Mouse (Mus musculus) G1E-ER4 (cell line): ENCODE results near the gene Dmtf1. TPM values are rescaled to one million over a fixed set of nuclear protein-coding genes. Genes with fewer than 3 reads are reported as not detected.

Experiments
- GATA1 ChIP-seq: IDR thresholded peaks from one replicate; pipeline ENCODE4 v1.8.0; 2012; ENCODE audit warnings: low read length, inconsistent platforms
- polyA plus RNA-seq: library from polyadenylated mRNA; stranded (reverse); fragments of >175 nt; gene quantifications from 2 replicates; pipeline ENCODE4 v1.2.3, GENCODE M21; 2012

The Dmtf1 gene
- 1.0 and 1.2 TPM in 2 replicates for polyA plus RNA-seq

- no peak for TF ChIP-seq GATA1
These were observed at the start of gene Dmtf1 for GRCm38 (mm10) chr5:9161456-9162041. Gene Dmtf1, minus strand, starts transcription at chr5:9161776.

- TF ChIP-seq GATA1, result no peak
These were observed 24.9 kb upstream of the Dmtf1 start for GRCm38 (mm10) chr5:9186467-9186866.

- TF ChIP-seq GATA1, result no peak
These were observed 11.7 kb upstream of the Dmtf1 start for GRCm38 (mm10) chr5:9173295-9173694.

- no peak for TF ChIP-seq GATA1
These were observed 4.8 kb upstream of the Dmtf1 start for GRCm38 (mm10) chr5:9166366-9166765.

GRCm38 (mm10) chr5:9163411-9163810, 1.8 kb upstream of the Dmtf1 start:
- TF ChIP-seq GATA1, result no peak

- TF ChIP-seq GATA1, result no peak
These were observed 512 bp upstream of the Dmtf1 start for GRCm38 (mm10) chr5:9162088-9162487.

GRCm38 (mm10) chr5:9160831-9161455, 633 bp downstream of the Dmtf1 start:
- no peak for TF ChIP-seq GATA1

GRCm38 (mm10) chr5:9157336-9157735, 4.2 kb downstream of the Dmtf1 start:
- TF ChIP-seq GATA1, result no peak

GRCm38 (mm10) chr5:9156746-9157145, 4.8 kb downstream of the Dmtf1 start:
- TF ChIP-seq GATA1, result no peak

GRCm38 (mm10) chr5:9149273-9149850, 12.2 kb downstream of the Dmtf1 start:
- no peak for TF ChIP-seq GATA1

GRCm38 (mm10) chr5:9142376-9142775, 19.2 kb downstream of the Dmtf1 start:
- no peak for TF ChIP-seq GATA1

- TF ChIP-seq GATA1, result no peak
These were observed 20.9 kb downstream of the Dmtf1 start for GRCm38 (mm10) chr5:9140724-9141123.

GRCm38 (mm10) chr5:9135588-9135987, 26.0 kb downstream of the Dmtf1 start:
- no peak for TF ChIP-seq GATA1

GRCm38 (mm10) chr5:9131786-9132185, 29.8 kb downstream of the Dmtf1 start:
- no peak for TF ChIP-seq GATA1

- no peak for TF ChIP-seq GATA1
These were observed 33.0 kb downstream of the Dmtf1 start for GRCm38 (mm10) chr5:9128566-9128965.

GRCm38 (mm10) chr5:9124134-9124533, 37.4 kb downstream of the Dmtf1 start:
- TF ChIP-seq GATA1, result no peak

- no peak for TF ChIP-seq GATA1
These were observed 47.4 kb downstream of the Dmtf1 start for GRCm38 (mm10) chr5:9114162-9114561.
